Mouse (Mus musculus) spleen, adult 2 months (tissue): ENCODE data around the gene C1ql2. TPM values are rescaled to one million over a fixed set of nuclear protein-coding genes. Genes with fewer than 3 reads are reported as not detected.
A peak's percentile ranks its signal among the peaks of the same experiment; 100 is the strongest.

Source experiments
- DNase-seq, 2 experiments: peaks; one replicate each; pipeline versions ENCODE4 v3.0.0 to v3.0.0-alpha.2; 2012 to 2021; ENCODE audit warnings: low spot score in 2 of 2, low read depth in 1 of 2
- H3K27ac ChIP-seq: fragments of 200-500 bp; 2 replicates; pipeline ENCODE4 v1.5.1; 2012; ENCODE audit warnings: low read length, inconsistent platforms; ENCODE audit not compliant: insufficient read depth
- H3K27me3 ChIP-seq: fragments of 200-500 bp; 2 replicates; pipeline ENCODE4 v1.6.1; 2012; ENCODE audit warnings: mild to moderate bottlenecking, moderate library complexity, low read length, inconsistent platforms; ENCODE audit not compliant: control insufficient read depth, insufficient read depth
- H3K36me3 ChIP-seq: fragments of 200-500 bp; 2 replicates; pipeline ENCODE4 v1.6.1; 2012; ENCODE audit warnings: mild to moderate bottlenecking, low read length, inconsistent platforms; ENCODE audit not compliant: control insufficient read depth, insufficient read depth
- H3K4me1 ChIP-seq: fragments of 200-500 bp; 2 replicates; pipeline ENCODE4 v1.6.1; 2011; ENCODE audit warnings: inconsistent platforms; ENCODE audit not compliant: control insufficient read depth, insufficient read depth, insufficient read length
- H3K4me3 ChIP-seq: fragments of 200-500 bp; 2 replicates; pipeline ENCODE4 v1.5.1; 2011; ENCODE audit warnings: mild to moderate bottlenecking, inconsistent platforms; ENCODE audit not compliant: insufficient read depth, insufficient read length; ENCODE audit errors: extremely low read depth
- CTCF ChIP-seq: fragments of 200-500 bp; IDR thresholded peaks from 2 replicates; pipeline ENCODE4 v1.5.1; 2011; ENCODE audit warnings: mild to moderate bottlenecking, inconsistent platforms; ENCODE audit not compliant: insufficient read depth, insufficient read length, insufficient replicate concordance; ENCODE audit errors: extremely low read depth
- POLR2A ChIP-seq: fragments of 200-500 bp; IDR thresholded peaks from 2 replicates; pipeline ENCODE4 v1.6.1; 2011; ENCODE audit warnings: low read depth, low read length, inconsistent platforms
- WGBS: fragments of 180-500 bp; shearing (Covaris S2); methylation state at CpG from one replicate; pipeline ENCODE4 v1.1.7; 2018; 5-methylcytosine and 5-hydroxymethylcytosine counted together
- polyA plus RNA-seq: library from polyadenylated mRNA; depleted of rRNA; stranded (reverse); fragments of >200 nt; gene quantifications from 2 replicates; pipeline ENCODE4 v1.2.3, GENCODE M21; 2012

Gene C1ql2
- polyA plus RNA-seq, 1 experiment: not detected

GRCm38 (mm10) chr1:120323131-120323561, 17.2 kb upstream of the C1ql2 start:
- no peaks in the 10 kb centered on the region for H3K36me3 ChIP-seq
- H3K4me1 ChIP-seq: no peaks in the 10 kb centered on the region
- H3K4me3 ChIP-seq: no peak overlapping the region
- 87% methylated on average over 5 of the region's 5 CpGs for WGBS
- H3K27me3 ChIP-seq: no peaks in the 10 kb centered on the region
- no peak for TF ChIP-seq POLR2A
- TF ChIP-seq CTCF: no peak
- DNase-seq: no peak
- no peak overlapping the region for H3K27ac ChIP-seq

GRCm38 (mm10) chr1:120327714-120328113, 12.7 kb upstream of the C1ql2 start:
- WGBS: 20% methylated on average over 6 of the region's 6 CpGs
- H3K4me3 ChIP-seq: no peak overlapping the region
- no peaks in the 10 kb centered on the region for H3K4me1 ChIP-seq
- H3K27me3 ChIP-seq: no peaks in the 10 kb centered on the region
- peak; percentile 53; the same call in 1 of the 2 replicates for TF ChIP-seq CTCF
- TF ChIP-seq POLR2A: no peak
- no peaks in the 10 kb centered on the region for H3K36me3 ChIP-seq
- H3K27ac ChIP-seq: no peak overlapping the region
- DNase-seq: peak; percentile 7 to 22

DNA sequence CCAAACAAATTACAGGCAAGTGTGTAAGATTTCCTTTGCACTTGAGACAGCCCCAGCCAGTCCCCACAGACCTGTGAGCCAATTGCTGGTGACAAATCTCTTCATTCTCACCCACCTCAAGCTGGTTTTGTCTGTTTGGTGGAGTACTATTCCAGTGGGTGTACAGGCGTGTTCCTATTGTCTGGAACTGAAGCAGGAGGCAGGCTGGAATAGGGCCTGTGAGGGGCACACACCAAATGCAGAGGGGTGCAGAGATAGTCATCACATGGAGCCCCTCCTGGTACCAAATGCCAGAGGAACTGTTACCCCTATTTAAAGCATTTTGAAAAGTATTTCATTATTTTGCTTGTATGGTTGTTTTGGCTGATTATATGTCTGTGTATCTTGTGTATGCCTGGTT, 12.2 kb upstream of the C1ql2 start:
- Histone ChIP-seq H3K27me3 (no peaks in the 10 kb centered on the region), H3K36me3 (no peaks in the 10 kb centered on the region), H3K4me3 (no peak overlapping the region), H3K27ac (no peak overlapping the region), H3K4me1 (no peaks in the 10 kb centered on the region)
- 68% methylated on average over 1 of the region's 1 CpGs for WGBS
- TF ChIP-seq CTCF (no peak), POLR2A (no peak)
- no peak for DNase-seq

DNA sequence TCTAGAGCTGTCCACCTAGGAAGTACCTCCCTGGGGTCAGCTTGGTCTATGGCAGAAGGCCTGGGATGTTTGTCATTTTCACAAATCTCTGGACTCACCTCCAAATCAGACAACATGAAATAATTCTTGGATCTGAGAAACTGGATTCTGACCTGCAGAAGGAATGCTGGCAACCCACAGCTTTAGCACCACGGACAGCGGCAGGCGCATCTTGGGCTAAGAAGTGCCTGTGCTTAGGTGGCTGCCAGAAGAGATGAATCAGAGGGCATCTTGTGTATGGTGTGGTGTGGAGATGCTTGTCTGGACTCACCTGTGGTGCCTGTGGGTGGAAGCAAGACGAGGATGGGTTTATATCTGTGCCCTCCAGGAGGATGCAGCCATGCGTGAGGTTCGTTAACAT, 8.5 kb upstream of the C1ql2 start:
- Histone ChIP-seq H3K4me3 (no peak overlapping the region), H3K36me3 (no peaks in the 10 kb centered on the region), H3K27ac (no peak overlapping the region), H3K4me1 (no peaks in the 10 kb centered on the region), H3K27me3 (no peaks in the 10 kb centered on the region)
- 42% methylated on average over 6 of the region's 6 CpGs for WGBS
- TF ChIP-seq CTCF: no peak
- no peak for DNase-seq

DNA sequence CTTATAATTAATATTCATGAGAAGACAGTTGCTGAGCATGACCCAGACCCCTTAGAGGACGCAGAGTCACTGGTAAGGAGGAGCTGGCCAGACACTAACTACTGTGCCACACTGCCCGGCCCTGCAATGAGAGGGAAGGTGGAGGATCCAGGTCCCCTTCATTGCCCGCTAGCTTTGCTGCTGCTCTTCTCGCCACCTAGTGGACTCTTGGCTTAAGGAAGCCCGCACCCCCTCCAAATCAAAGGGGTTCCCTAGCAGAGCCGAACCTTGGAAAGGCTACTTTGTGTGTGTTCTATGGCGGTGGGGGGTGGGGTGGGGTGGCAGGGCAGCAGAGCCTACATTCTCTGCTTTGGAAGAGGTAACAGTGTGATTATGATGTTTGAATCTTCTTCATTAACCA, 2.4 kb upstream of the C1ql2 start:
- peaks cover 14% of the 10 kb centered on the region for H3K27me3 ChIP-seq
- H3K4me1 ChIP-seq: peaks cover 2% of the 10 kb centered on the region; the same call in 1 of the 2 replicates
- H3K27ac ChIP-seq: no peak overlapping the region
- 30% methylated on average over 7 of the region's 7 CpGs for WGBS
- DNase-seq: peak in 1 of 2 experiments; percentile 8
- H3K4me3 ChIP-seq: no peak overlapping the region
- TF ChIP-seq POLR2A: no peak
- peak; percentile 15; the same call in 1 of the 2 replicates for TF ChIP-seq CTCF
- no peaks in the 10 kb centered on the region for H3K36me3 ChIP-seq

DNA sequence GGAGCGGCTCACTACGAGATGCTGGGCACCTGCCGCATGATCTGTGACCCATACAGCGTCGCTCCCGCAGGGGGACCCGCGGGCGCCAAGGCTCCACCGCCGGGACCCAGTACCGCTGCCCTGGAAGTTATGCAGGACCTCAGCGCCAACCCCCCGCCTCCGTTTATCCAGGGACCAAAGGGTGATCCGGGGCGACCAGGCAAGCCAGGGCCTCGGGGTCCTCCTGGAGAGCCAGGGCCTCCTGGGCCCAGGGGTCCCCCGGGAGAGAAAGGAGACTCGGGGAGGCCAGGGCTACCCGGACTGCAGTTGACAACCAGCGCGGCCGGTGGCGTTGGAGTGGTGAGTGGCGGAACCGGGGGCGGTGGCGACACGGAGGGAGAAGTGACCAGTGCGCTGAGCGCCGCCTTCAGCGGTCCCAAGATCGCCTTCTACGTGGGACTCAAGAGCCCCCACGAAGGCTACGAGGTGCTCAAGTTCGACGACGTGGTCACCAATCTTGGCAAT, 842 bp downstream of the C1ql2 start:
- H3K27ac ChIP-seq: no peak overlapping the region
- WGBS: 6% methylated on average over 41 of the region's 41 CpGs
- TF ChIP-seq CTCF: no peak
- DNase-seq: no peak
- peaks cover 2% of the 10 kb centered on the region; the same call in 1 of the 2 replicates for H3K4me1 ChIP-seq
- H3K36me3 ChIP-seq: no peaks in the 10 kb centered on the region
- peaks cover 17% of the 10 kb centered on the region for H3K27me3 ChIP-seq
- no peak overlapping the region for H3K4me3 ChIP-seq

- H3K36me3 ChIP-seq: no peaks in the 10 kb centered on the region
- H3K27ac ChIP-seq: no peak overlapping the region
- WGBS: 13% methylated on average over 17 of the region's 17 CpGs
- TF ChIP-seq CTCF (no peak), POLR2A (no peak)
- DNase-seq: no peak
- no peak overlapping the region for H3K4me3 ChIP-seq
- H3K4me1 ChIP-seq: peaks cover 2% of the 10 kb centered on the region; the same call in 1 of the 2 replicates
- peaks cover 17% of the 10 kb centered on the region for H3K27me3 ChIP-seq
Observed at GRCm38 (mm10) chr1:120341811-120342370, 1.5 kb downstream of the C1ql2 start.
